Mouse (Mus musculus) cerebellum, adult 2 months (tissue): Measurements from ENCODE around the gene Atxn1.

Source experiments
- CTCF ChIP-seq: fragments of 200-500 bp; IDR thresholded peaks from 2 replicates; pipeline ENCODE4 v1.5.1; 2011; ENCODE audit warnings: low read depth, mild to moderate bottlenecking, control low read depth, low read length, moderate library complexity, borderline replicate concordance; ENCODE audit not compliant: insufficient read depth
- POLR2A ChIP-seq: fragments of 200-500 bp; IDR thresholded peaks from 2 replicates; pipeline ENCODE4 v1.6.1; 2011; ENCODE audit warnings: low read length, control low read depth, borderline replicate concordance; ENCODE audit not compliant: insufficient read depth

- TF ChIP-seq POLR2A (no peak), CTCF (no peak)
These were observed 32.3 kb downstream of the Atxn1 start for GRCm38 (mm10) chr13:45932491-45932921.
